Mouse (Mus musculus) yolk sac, embryonic 10.5 days (tissue): Measurements from ENCODE around the gene Ifi207.
"Not testable (repeated sequence)": the region's sequence is repeated elsewhere in the genome, so short reads cannot be mapped to it uniquely, and the experiment has no call there.

ENCODE experiments used
- DNase-seq: peaks from one replicate; pipeline ENCODE4 v3.0.0-alpha.2; 2017; ENCODE audit warnings: low spot score

Gene Ifi207

DNA sequence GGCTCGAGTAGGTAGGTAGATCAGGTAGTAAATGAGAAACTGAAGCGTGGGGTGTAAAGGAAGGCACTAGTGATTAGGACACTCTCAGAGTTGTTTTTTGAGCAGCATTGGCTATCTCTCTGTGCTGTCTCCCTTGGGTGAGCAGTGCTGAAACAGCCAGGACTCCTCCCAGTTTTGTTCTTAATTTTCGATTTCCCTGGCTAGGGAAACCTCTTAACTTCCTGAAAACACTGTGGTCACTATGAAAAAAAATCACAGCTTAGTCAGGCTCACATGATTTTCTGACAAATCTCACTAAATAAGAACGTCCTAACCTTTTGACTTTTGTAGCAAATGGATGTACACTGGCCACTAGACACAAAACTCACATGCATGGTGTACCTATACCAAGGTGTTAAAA, at the start of gene Ifi207:
Ifi207 (minus strand) TSS at position 92 of the 400 bp plus-strand sequence.
- DNase-seq, result no peak

DNA sequence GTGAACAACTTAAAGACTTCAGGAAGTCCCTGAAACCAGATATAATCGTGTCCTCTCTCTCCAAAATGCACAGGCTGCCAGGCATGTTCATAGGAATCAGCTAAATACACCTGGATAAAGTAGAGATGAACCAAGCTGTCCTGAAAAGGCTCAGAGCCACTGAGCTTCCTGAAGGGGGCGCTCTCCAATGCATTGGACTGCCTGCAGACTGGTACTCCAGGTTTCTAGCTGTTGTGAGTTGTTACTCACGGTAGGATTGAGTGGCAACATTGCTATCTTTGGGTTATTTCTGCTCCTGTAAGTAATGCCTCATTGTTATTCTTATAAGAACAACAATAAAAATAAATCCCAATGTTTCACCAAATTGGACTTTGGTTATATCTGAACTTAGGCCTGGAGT, 31.9 kb upstream of the Ifi207 start:
- DNase-seq, result not testable (repeated sequence)

DNA sequence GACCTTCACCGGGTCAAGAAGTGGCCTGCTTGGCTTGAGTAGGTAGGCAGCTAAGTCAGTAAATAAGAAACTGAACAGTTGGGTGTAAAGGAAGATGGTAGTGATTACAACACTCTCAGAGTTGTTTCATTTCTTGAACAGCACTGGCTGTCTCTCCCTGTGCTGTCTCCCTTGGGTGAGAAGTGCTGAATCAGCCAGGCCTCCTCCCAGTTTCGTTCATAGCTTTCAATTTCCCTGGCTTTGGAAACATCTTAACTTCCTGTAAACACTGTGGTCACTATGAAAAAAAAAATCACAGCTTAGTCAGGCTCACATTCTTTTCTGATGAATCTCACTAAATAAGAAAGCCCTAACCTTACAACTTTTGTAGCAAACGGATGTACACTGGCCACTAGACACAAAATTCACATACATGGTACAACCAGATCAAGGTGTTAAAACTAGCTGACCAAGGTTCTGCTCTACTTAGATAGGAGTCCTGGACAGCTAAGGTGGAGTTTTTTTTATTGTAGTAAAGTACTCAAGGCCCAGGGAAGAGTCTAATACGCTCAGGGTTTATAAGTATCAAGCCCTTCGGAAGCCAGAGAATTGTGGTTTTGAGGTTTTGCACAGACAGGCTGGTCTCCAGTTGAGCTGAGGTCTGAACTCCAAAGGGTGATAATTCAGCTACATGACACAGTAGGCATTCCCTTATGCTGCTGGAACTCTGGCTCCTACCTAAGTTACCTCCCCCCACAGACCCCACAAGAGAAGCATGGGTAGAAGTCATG, 25.5 kb upstream of the Ifi207 start, which contains the start of gene Ifi204:
Ifi204 (minus strand) TSS at position 96 of the 770 bp plus-strand sequence.
- not testable (repeated sequence) for DNase-seq

DNA sequence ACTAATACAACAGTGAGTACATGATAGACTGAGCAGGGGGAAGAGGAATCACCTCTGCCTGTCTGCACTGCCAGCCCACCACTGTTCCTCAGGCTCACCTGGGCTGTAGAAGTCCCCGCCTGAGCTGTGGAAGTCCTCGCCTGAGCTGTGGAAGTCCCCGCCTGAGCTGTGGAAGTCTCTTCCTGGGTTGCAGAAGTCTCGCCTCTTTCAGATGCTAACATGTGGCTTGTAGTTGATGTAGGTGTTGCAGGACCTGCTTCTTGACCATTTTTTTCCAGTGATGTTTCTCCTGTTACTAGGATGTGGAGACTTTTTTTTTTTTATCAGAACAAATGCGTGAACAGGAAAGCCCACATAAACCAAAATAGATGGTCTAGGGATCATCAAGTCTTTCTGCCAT, 18.5 kb upstream of the Ifi207 start:
- DNase-seq, result not testable (repeated sequence)

DNA sequence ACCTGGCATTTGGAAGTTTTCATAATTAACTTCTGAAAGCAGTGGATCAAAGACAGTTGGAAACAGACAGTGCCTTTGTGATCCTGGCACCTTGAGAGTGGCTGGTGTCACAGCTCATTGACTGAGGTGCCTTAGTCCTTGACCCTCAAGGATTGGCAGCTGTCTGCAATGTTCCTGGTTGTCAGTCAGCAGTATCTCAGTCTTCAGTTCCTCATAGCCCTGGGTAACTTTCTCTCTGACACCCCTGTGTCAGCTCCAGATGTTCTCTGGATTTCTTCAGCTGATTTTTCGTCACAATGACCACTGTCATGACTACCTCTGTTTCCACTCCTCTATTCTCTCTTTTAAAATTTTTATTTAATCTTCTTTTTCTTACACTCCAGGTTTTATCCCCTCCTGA, 715 bp upstream of the Ifi207 start:
- no peak for DNase-seq

DNA sequence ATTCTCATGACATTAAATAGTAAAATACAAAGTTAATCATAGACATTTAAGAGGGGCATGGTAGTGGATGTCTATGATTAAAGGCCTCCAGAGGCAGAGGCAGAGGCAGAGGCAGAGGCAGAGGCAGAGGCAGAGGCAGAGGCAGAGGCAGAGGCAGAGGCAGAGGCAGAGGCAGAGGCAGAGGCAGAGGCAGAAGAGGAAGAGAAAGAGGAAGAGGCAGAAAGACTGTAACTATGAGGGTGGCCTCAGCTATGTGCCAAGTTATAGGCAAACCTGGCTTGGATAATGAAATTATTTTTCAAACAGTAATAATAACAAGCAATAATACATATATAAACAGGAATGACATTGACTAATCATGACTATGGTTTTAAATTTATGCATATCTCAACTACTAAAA, 1.0 kb downstream of the Ifi207 start:
- no peak for DNase-seq

DNA sequence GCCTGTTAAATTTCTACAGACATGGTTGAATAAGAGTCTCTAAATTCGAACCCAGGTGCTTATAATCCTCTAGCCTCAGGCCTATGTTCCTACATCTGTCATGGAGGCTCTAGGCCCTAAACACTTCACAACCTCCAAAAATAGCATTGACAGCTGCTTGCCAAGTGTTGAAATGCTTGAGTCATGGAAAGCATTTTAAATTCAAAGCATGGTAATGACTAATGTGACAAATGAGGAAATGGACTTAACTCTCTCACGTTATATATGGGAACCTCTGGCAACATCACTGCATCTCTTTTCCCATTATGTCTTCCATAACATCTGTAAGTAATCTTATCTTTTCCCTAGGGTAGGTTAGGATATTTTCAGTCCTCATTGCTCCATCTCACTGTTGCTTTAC, 4.6 kb downstream of the Ifi207 start:
- no peak for DNase-seq

DNA sequence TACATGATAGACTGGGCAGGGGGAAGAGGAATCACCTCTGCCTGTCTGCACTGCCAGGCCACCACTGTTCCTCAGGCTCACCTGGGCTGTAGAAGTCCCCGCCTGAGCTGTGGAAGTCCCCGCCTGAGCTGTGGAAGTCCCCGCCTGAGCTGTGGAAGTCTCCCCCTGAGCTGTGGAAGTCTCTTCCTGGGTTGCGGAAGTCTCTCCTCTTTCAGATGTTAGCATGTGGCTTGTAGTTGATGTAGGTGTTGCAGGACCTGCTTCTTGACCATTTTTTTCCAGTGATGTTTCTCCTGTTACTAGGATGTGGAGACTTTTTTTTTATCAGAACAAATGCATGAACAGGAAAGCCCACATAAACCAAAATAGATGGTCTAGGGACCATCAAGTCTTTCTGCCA, 6.5 kb downstream of the Ifi207 start:
- DNase-seq, result not testable (repeated sequence)

DNA sequence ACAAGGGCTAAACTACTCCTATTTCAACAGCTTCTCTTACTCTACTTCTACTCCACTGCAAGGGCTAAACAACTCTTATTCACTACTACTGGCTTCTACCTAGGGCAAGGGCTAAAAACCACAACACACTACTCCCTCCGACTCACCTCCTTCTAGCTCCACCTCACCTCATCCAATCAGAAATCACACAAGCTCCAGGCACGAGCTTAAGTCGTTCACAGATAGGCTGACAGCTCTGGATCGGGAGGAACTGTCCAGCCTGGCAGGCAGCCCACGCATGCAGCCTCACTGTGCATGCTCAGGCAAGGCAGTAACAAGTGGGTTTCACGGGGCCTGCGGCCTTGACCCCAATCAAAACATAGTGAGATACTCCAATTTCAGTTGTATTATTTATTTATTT, 8.3 kb downstream of the Ifi207 start:
- peak; percentile 9 for DNase-seq

DNA sequence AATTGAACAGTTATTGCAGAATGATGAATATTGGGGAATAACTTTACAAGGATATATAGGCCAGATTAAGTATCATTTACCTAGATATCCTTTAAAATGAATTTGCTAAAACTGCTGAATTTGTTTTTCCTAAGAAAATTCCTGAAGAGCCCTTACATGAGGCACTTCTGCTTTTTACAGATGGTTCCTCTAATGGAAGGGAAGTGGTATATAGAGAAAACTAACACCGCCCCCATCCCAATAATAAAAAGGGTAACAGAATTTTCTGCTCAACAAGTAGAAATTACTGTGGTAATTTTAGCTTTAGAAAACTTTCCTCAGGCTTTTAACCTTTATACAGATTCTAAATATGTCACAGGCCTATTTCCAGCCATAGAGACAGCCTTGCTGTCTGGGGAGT, 47.3 kb downstream of the Ifi207 start:
- no peak for DNase-seq

DNA sequence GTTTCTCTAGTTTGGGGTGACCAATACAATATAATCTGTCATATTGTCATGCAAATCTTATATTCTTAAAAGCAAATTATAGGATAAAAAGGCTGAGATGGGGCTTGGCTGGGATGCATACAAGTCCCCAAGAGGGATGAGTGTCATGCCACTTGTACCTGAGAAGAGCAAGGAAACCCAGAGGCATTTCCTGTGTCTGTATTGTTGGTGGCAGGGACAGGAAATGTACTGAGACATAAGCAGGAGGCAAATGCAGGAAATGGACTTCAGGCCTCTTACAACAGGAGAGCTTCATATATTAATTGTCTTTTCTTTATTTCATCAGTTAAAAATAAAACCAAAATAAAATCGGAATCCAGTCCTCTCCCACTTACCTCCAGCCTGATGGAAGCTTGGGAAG, 62.9 kb downstream of the Ifi207 start:
- not testable (repeated sequence) for DNase-seq

DNA sequence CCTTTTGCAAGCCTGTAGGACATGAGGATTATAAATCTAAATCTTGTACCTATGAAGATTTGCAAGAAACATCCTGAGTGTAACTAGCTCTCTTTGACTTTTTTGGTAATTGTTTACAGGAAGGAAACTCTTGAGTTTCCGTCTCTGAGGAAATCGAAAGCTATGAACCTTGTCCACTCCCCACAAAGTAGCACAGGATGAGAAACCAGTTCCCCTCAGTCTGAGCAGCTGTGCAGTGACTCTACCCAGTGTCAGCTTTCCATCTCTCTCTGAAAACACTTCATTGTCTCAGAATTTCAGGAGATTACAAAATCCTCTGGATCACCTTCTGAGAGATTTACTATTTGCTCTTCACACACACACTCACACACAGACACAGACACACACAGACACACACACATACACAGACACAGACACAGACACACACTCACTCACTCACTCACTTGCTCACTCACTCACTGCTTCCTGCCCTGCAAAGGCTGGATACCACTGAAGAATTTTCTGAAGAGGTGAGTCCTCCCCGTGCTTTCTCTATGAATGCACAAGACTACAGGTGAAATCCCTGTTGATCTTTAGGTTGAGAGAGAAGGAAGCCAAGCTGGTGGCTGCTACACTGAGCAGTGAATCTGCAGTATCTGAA, 68.0 kb downstream of the Ifi207 start, which contains the start of gene Ifi208:
Ifi208 (plus strand) TSS at position 218 of the 640 bp plus-strand sequence.
- DNase-seq, result not testable (repeated sequence)
